Mouse (Mus musculus): ENCODE data around the gene Krt222. TPM values are rescaled to one million over a fixed set of nuclear protein-coding genes. Genes with fewer than 3 reads are reported as not detected.

Gene Krt222
- total RNA-seq, 2 experiments from 2014 or later, result 0.79 to 1.1 TPM

GRCm38 (mm10) chr11:99242056-99242455 lies 1.8 kb downstream of the Krt222 start:
- DNase-seq, result no peak

GRCm38 (mm10) chr11:99238468-99238867 lies 5.4 kb downstream of the Krt222 start:
- no peak for DNase-seq

GRCm38 (mm10) chr11:99231049-99231816 lies 12.7 kb downstream of the Krt222 start:
- DNase-seq, result no peak

GRCm38 (mm10) chr11:99230261-99231048 lies 13.4 kb downstream of the Krt222 start, which contains the start of gene Smarce1:
TSS of gene Smarce1 (minus strand) at chr11:99231017.
- peak; percentile 84 to 87 for DNase-seq

- DNase-seq, result no peak
Measured at GRCm38 (mm10) chr11:99229641-99230260, 14.1 kb downstream of the Krt222 start.

GRCm38 (mm10) chr11:99226298-99226697 lies 17.6 kb downstream of the Krt222 start:
- DNase-seq, result no peak

GRCm38 (mm10) chr11:99223310-99223709 lies 20.6 kb downstream of the Krt222 start:
- DNase-seq, result no peak

GRCm38 (mm10) chr11:99221811-99222210 lies 22.1 kb downstream of the Krt222 start:
- DNase-seq, result no peak

GRCm38 (mm10) chr11:99217248-99217986 lies 26.5 kb downstream of the Krt222 start:
- DNase-seq, result no peak

GRCm38 (mm10) chr11:99216181-99216580 lies 27.7 kb downstream of the Krt222 start:
- no peak for DNase-seq

GRCm38 (mm10) chr11:99212693-99213092 lies 31.2 kb downstream of the Krt222 start:
- DNase-seq, result no peak

- no peak for DNase-seq
Measured at GRCm38 (mm10) chr11:99211964-99212363, 31.9 kb downstream of the Krt222 start.

- DNase-seq, result no peak
Measured at GRCm38 (mm10) chr11:99208105-99208669, 35.7 kb downstream of the Krt222 start.

GRCm38 (mm10) chr11:99207449-99207848 lies 36.4 kb downstream of the Krt222 start:
- no peak for DNase-seq

GRCm38 (mm10) chr11:99206954-99207353 lies 36.9 kb downstream of the Krt222 start:
- peak; percentile 5 to 37 for DNase-seq

GRCm38 (mm10) chr11:99189154-99189582 lies 54.7 kb downstream of the Krt222 start:
- DNase-seq, result peak; percentile 40 to 68

- DNase-seq, result no peak
Measured at GRCm38 (mm10) chr11:99187348-99187747, 56.5 kb downstream of the Krt222 start.

- no peak for DNase-seq
Measured at GRCm38 (mm10) chr11:99186836-99187235, 57.0 kb downstream of the Krt222 start.

All from adrenal gland, postnatal 36 days (tissue).